Mouse (Mus musculus) heart, postnatal 36 days (tissue): ENCODE results near the gene Maea. TPM values are rescaled to one million over a fixed set of nuclear protein-coding genes. Genes with fewer than 3 reads are reported as not detected.

Experiments
- total RNA-seq, 2 experiments: library from RNA; stranded (reverse); gene quantifications; 2 replicates each; pipeline ENCODE4 v1.2.3; 2021

Gene Maea
- total RNA-seq, 2 experiments from 2014 or later: 81.0 to 86.1 TPM

Other genes with a start within 250 kb of the Maea start
- under 1 TPM; 0.31 to 0.54 TPM for gene Slc5a1, start 231.3 kb upstream of the Maea start, total RNA-seq
- 1 to 10 TPM; 2.1 to 2.6 TPM for gene Spon2, start 117.1 kb upstream of the Maea start, total RNA-seq
- 100 to 1,000 TPM; 213 to 214 TPM for gene Ctbp1, start 60.5 kb upstream of the Maea start, total RNA-seq
- gene Uvssa, start 43.0 kb downstream of the Maea start, total RNA-seq: 1 to 10 TPM; 2.8 to 4.0 TPM
- not detected for gene Nkx1-1, start 98.5 kb downstream of the Maea start, total RNA-seq